Mouse (Mus musculus) liver, postnatal 0 days (tissue): ENCODE results near the gene Hist2h2bb. TPM values are rescaled to one million over a fixed set of nuclear protein-coding genes. Genes with fewer than 3 reads are reported as not detected.
"Not testable (repeated sequence)": the region's sequence is repeated elsewhere in the genome, so short reads cannot be mapped to it uniquely, and the experiment has no call there.

Experiments
- ATAC-seq: fragments of 200-750 bp; cut with Nextera tagmentation; 2 replicates; pipeline ENCODE4 v1.8.0; 2017; ENCODE audit warnings: mild to moderate bottlenecking, moderate library complexity
- DNase-seq: peaks from one replicate; pipeline ENCODE4 v3.0.0-alpha.2; 2016
- H3K27ac ChIP-seq: fragments of 300-500 bp; sonication (generic); 2 replicates; pipeline ENCODE4 v1.5.1; 2014; ENCODE audit warnings: antibody characterized with exemption, moderate library complexity, mild to moderate bottlenecking, low read depth
- H3K27me3 ChIP-seq: fragments of 300-500 bp; sonication (generic); 2 replicates; pipeline ENCODE4 v1.6.1; 2014; ENCODE audit warnings: low read length, control low read depth, mixed read lengths; ENCODE audit not compliant: insufficient read depth
- H3K36me3 ChIP-seq: fragments of 300-500 bp; sonication (generic); replicated peaks from 2 replicates; pipeline ENCODE4 v1.6.1; 2014; ENCODE audit warnings: mild to moderate bottlenecking, control low read depth, low read length, moderate library complexity, mixed read lengths; ENCODE audit not compliant: insufficient read depth
- H3K4me1 ChIP-seq: fragments of 300-500 bp; sonication (generic); 2 replicates; pipeline ENCODE4 v1.6.1; 2014; ENCODE audit warnings: antibody characterized with exemption, mild to moderate bottlenecking, control low read depth; ENCODE audit not compliant: insufficient read depth
- H3K4me2 ChIP-seq: fragments of 300-500 bp; sonication (generic); 2 replicates; pipeline ENCODE4 v1.6.1; 2014; ENCODE audit warnings: low read depth, mild to moderate bottlenecking, low read length, moderate library complexity, mixed read lengths
- H3K4me3 ChIP-seq: fragments of 300-500 bp; sonication (generic); 2 replicates; pipeline ENCODE4 v1.5.1; 2014; ENCODE audit warnings: low read depth, low read length
- H3K9ac ChIP-seq: fragments of 300-500 bp; sonication (generic); replicated peaks from 2 replicates; pipeline ENCODE4 v1.6.1; 2014; ENCODE audit warnings: mild to moderate bottlenecking, moderate library complexity
- H3K9me3 ChIP-seq: fragments of 300-500 bp; sonication (generic); 2 replicates; pipeline ENCODE4 v1.6.1; 2016; ENCODE audit warnings: mild to moderate bottlenecking, control low read depth, low read length, mixed read lengths
- CTCF ChIP-seq: sonication (generic); IDR thresholded peaks from 2 replicates; pipeline ENCODE4 v1.5.1; 2016; ENCODE audit warnings: antibody characterized with exemption, low read depth
- EP300 ChIP-seq: IDR thresholded peaks from 2 replicates; pipeline ENCODE4 v1.6.1; 2016; ENCODE audit warnings: antibody characterized with exemption, low read depth, mild to moderate bottlenecking
- WGBS: fragments of 180-500 bp; shearing (Covaris S2); extraction: QIAGEN DNeasy Blood & Tissue Kit; methylation state at CpG from one replicate; pipeline ENCODE4 v1.1.7; 2014; ENCODE audit not compliant: insufficient replicate concordance; 5-methylcytosine and 5-hydroxymethylcytosine counted together
- polyA plus RNA-seq: library from polyadenylated mRNA; unstranded; fragments of >200 nt; fragmentation: Nextera tagmentation; extraction: Ambion mirVana; gene quantifications from 2 replicates; pipeline ENCODE4 v1.2.1, GENCODE M21; 2015

Gene Hist2h2bb
- polyA plus RNA-seq, 1 experiment from 2014 or later: 11.0 TPM

GRCm38 (mm10) chr3:96289201-96289600, 19.6 kb downstream of the Hist2h2bb start:
- ATAC-seq (no peak), DNase-seq (no peak)
- no peaks in the 10 kb centered on the region for H3K9me3 ChIP-seq
- no peak overlapping the region for H3K27ac ChIP-seq
- no peaks in the 10 kb centered on the region for H3K36me3 ChIP-seq
- 79% methylated on average over 3 of the region's 3 CpGs for WGBS
- no peak overlapping the region for H3K4me3 ChIP-seq
- no peak overlapping the region for H3K4me2 ChIP-seq
- H3K27me3 ChIP-seq: no peaks in the 10 kb centered on the region; the same call in 1 of the 2 replicates
- TF ChIP-seq CTCF (no peak), EP300 (no peak)
- peaks cover 2% of the 10 kb centered on the region; the same call in 1 of the 2 replicates for H3K4me1 ChIP-seq
- H3K9ac ChIP-seq: no peak overlapping the region

- not testable (repeated sequence) for H3K27me3 ChIP-seq, DNase-seq, H3K9me3 ChIP-seq, H3K4me2 ChIP-seq, H3K9ac ChIP-seq, H3K4me3 ChIP-seq, H3K27ac ChIP-seq, H3K4me1 ChIP-seq, H3K36me3 ChIP-seq, ATAC-seq
- 70% methylated on average over 3 of the region's 3 CpGs for WGBS
Observed at GRCm38 (mm10) chr3:96290727-96291126, 21.2 kb downstream of the Hist2h2bb start.

GRCm38 (mm10) chr3:96292641-96293040, 23.1 kb downstream of the Hist2h2bb start:
- ATAC-seq: no peak
- TF ChIP-seq CTCF: no peak
- TF ChIP-seq EP300: no peak
- Histone ChIP-seq H3K27me3 (no peaks in the 10 kb centered on the region), H3K9ac (0 out of 2 replicates have a peak overlapping the region, but pooled peaks have one; percentile 30), H3K4me3 (0 out of 2 replicates have a peak overlapping the region, but pooled peaks have one; percentile 5), H3K27ac (no peak overlapping the region), H3K4me2 (no peak overlapping the region), H3K36me3 (no peaks in the 10 kb centered on the region), H3K4me1 (0 out of 2 replicates have a peak, but pooled peaks cover 2% of the 10 kb centered on the region), H3K9me3 (no peaks in the 10 kb centered on the region)
- WGBS: 65% methylated on average over 6 of the region's 6 CpGs
- DNase-seq: no peak

GRCm38 (mm10) chr3:96293368-96293767, 23.8 kb downstream of the Hist2h2bb start:
- 0 out of 2 replicates have a peak, but pooled peaks cover 2% of the 10 kb centered on the region for H3K4me1 ChIP-seq
- WGBS: 36% methylated on average over 5 of the region's 5 CpGs
- H3K4me2 ChIP-seq: peak overlapping the region; percentile 13; the same call in 1 of the 2 replicates
- H3K4me3 ChIP-seq: no peak overlapping the region
- H3K27me3 ChIP-seq: no peaks in the 10 kb centered on the region
- DNase-seq (no peak), ATAC-seq (0 out of 2 replicates have a peak, but pooled peaks have one; percentile 12)
- H3K9ac ChIP-seq: no peak overlapping the region
- TF ChIP-seq CTCF (no peak), EP300 (no peak)
- H3K36me3 ChIP-seq: no peaks in the 10 kb centered on the region
- H3K27ac ChIP-seq: peak overlapping the region; percentile 62
- no peaks in the 10 kb centered on the region for H3K9me3 ChIP-seq

- DNase-seq: no peak
- Histone ChIP-seq H3K4me3 (0 out of 2 replicates have a peak within 1 kb of the TSS, but pooled peaks have one; percentile 5), H3K4me2 (peak within 1 kb of the TSS; percentile 13; the same call in 1 of the 2 replicates)
Observed at GRCm38 (mm10) chr3:96293787-96294186, 24.2 kb downstream of the Hist2h2bb start, which contains the start of gene Fcgr1. Gene Fcgr1, minus strand, starts transcription at chr3:96293969.

GRCm38 (mm10) chr3:96298360-96298759, 28.8 kb downstream of the Hist2h2bb start:
- H3K9ac ChIP-seq: no peak overlapping the region
- ATAC-seq (no peak), DNase-seq (no peak)
- no peaks in the 10 kb centered on the region for H3K9me3 ChIP-seq
- no peak overlapping the region for H3K4me3 ChIP-seq
- peaks cover 2% of the 10 kb centered on the region; the same call in 1 of the 2 replicates for H3K4me1 ChIP-seq
- no peaks in the 10 kb centered on the region for H3K27me3 ChIP-seq
- no peak overlapping the region for H3K27ac ChIP-seq
- H3K4me2 ChIP-seq: no peak overlapping the region
- TF ChIP-seq EP300 (no peak), CTCF (no peak)
- WGBS: 84% methylated on average over 4 of the region's 4 CpGs
- H3K36me3 ChIP-seq: no peaks in the 10 kb centered on the region

More at GRCm38 (mm10) chr3:96293787-96294186, 24.2 kb downstream of the Hist2h2bb start, which contains the start of gene Fcgr1:
- 0 out of 2 replicates have a peak within 1 kb of the TSS, but pooled peaks have one; percentile 30 for H3K9ac ChIP-seq
- no peaks in the 10 kb centered on the region for H3K27me3 ChIP-seq
- 24% methylated on average over 4 of the region's 4 CpGs for WGBS
- TF ChIP-seq CTCF: no peak
- no peak for TF ChIP-seq EP300
- peak within 1 kb of the TSS; percentile 62 for H3K27ac ChIP-seq
- peak; percentile 29; the same call in 1 of the 2 replicates for ATAC-seq
- no peaks in the 10 kb centered on the region for H3K36me3 ChIP-seq
- 0 out of 2 replicates have a peak, but pooled peaks cover 2% of the 10 kb centered on the region for H3K4me1 ChIP-seq
- H3K9me3 ChIP-seq: no peaks in the 10 kb centered on the region
